Mouse (Mus musculus) kidney, postnatal 0 days (tissue): Measurements from ENCODE around the gene Oscar. TPM values are rescaled to one million over a fixed set of nuclear protein-coding genes. Genes with fewer than 3 reads are reported as not detected.
"Not testable (repeated sequence)": the region's sequence is repeated elsewhere in the genome, so short reads cannot be mapped to it uniquely, and the experiment has no call there.

ENCODE experiments used
- ATAC-seq: fragments of 200-750 bp; cut with Nextera tagmentation; replicated peaks from 2 replicates; pipeline ENCODE4 v1.8.0; 2017; ENCODE audit warnings: low read depth, moderate number of reproducible peaks, moderate TSS enrichment, moderate library complexity; ENCODE audit not compliant: low FRiP score
- DNase-seq: peaks from one replicate; pipeline ENCODE4 v3.0.0-alpha.2; 2016; ENCODE audit warnings: low spot score
- H3K27ac ChIP-seq: fragments of 300-500 bp; sonication (generic); 2 replicates; pipeline ENCODE4 v1.5.1; 2014; ENCODE audit warnings: mild to moderate bottlenecking
- H3K27me3 ChIP-seq: fragments of 300-500 bp; sonication (generic); 2 replicates; pipeline ENCODE4 v1.6.1; 2014; ENCODE audit warnings: low read length, mixed read lengths; ENCODE audit not compliant: insufficient read depth
- H3K36me3 ChIP-seq: fragments of 300-500 bp; sonication (generic); 2 replicates; pipeline ENCODE4 v1.6.1; 2014; ENCODE audit warnings: low read length, mixed read lengths; ENCODE audit not compliant: insufficient read depth
- H3K4me1 ChIP-seq: fragments of 300-500 bp; sonication (generic); replicated peaks from 2 replicates; pipeline ENCODE4 v1.6.1; 2014; ENCODE audit warnings: antibody characterized with exemption, low read length, mixed read lengths; ENCODE audit not compliant: insufficient read depth
- H3K4me2 ChIP-seq: fragments of 300-500 bp; sonication (generic); 2 replicates; pipeline ENCODE4 v1.6.1; 2014; ENCODE audit warnings: mild to moderate bottlenecking, low read length, moderate library complexity, mixed read lengths
- H3K4me3 ChIP-seq: fragments of 300-500 bp; sonication (generic); replicated peaks from 2 replicates; pipeline ENCODE4 v1.5.1; 2014; ENCODE audit warnings: low read depth, low read length
- H3K9ac ChIP-seq: fragments of 300-500 bp; sonication (generic); 2 replicates; pipeline ENCODE4 v1.6.1; 2014; ENCODE audit warnings: low read depth, low read length
- H3K9me3 ChIP-seq: fragments of 300-500 bp; sonication (generic); replicated peaks from 2 replicates; pipeline ENCODE4 v1.6.1; 2016; ENCODE audit warnings: low read length, inconsistent platforms, mixed read lengths
- CTCF ChIP-seq: IDR thresholded peaks from 2 replicates; pipeline ENCODE4 v1.5.1; 2016; ENCODE audit warnings: antibody characterized with exemption, low read depth, mild to moderate bottlenecking, moderate library complexity
- WGBS: fragments of 180-500 bp; shearing (Covaris S2); extraction: QIAGEN DNeasy Blood & Tissue Kit; methylation state at CpG from one replicate; pipeline ENCODE4 v1.1.7; 2014; 5-methylcytosine and 5-hydroxymethylcytosine counted together
- polyA plus RNA-seq: library from polyadenylated mRNA; unstranded; fragments of >200 nt; fragmentation: Nextera tagmentation; extraction: Ambion mirVana; gene quantifications from 2 replicates; pipeline ENCODE4 v1.2.1, GENCODE M21; 2015

The Oscar gene
- polyA plus RNA-seq, 1 experiment from 2014 or later = 0.14 TPM

DNA sequence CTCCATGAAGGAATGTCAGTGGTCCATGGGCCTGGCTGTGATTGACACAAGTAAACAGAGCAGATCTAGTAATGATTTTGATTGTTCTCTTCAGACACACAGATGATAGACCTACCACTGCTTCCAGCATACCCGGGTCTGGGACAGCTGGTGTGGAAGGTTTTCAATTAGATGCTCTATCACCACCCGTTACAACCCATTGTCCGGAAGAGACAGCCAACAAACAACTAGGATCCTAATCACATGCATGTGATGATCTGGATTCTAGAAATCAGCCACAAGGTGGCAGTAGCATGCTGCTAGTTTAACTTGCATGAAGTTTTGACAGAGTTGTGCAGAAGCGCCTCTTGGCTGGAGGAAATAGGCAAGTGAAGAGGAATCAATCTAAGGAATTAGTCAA, 14.8 kb downstream of the Oscar start:
- H3K27me3 ChIP-seq = no peaks in the 10 kb centered on the region
- peak; percentile 93 for TF ChIP-seq CTCF
- no peak overlapping the region for H3K9ac ChIP-seq
- no peaks in the 10 kb centered on the region for H3K9me3 ChIP-seq
- 7% methylated on average over 4 of the region's 4 CpGs for WGBS
- DNase-seq = peak; percentile 89
- no peak overlapping the region for H3K27ac ChIP-seq
- H3K4me3 ChIP-seq = no peak overlapping the region
- H3K4me1 ChIP-seq = no peaks in the 10 kb centered on the region
- no peak overlapping the region for H3K4me2 ChIP-seq
- peak; percentile 49; the same call in 1 of the 2 replicates for ATAC-seq
- no peaks in the 10 kb centered on the region for H3K36me3 ChIP-seq

DNA sequence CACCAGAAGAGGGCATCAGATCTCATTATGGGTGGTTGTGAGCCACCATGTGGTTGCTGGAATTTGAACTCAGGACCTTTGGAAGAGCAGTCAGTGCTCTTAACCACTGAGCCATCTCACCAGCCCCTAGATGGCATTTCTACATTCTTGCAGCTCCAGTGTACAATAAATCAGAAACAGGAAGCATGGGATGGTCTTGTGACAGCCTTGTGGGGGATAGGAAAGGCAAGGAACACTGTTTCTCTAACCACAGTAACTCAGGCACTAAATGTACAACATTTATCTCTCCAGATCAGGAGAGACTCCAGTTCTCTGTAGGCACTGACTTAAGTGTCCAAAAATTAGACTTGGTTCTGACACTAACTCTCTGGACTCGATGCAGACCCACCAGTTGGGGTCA, 18.2 kb downstream of the Oscar start:
- H3K4me1 ChIP-seq, H3K27me3 ChIP-seq, H3K27ac ChIP-seq, H3K9me3 ChIP-seq, H3K36me3 ChIP-seq, H3K9ac ChIP-seq, ATAC-seq, H3K4me2 ChIP-seq, H3K4me3 ChIP-seq, DNase-seq: not testable (repeated sequence)
- 55% methylated on average over 1 of the region's 1 CpGs for WGBS

DNA sequence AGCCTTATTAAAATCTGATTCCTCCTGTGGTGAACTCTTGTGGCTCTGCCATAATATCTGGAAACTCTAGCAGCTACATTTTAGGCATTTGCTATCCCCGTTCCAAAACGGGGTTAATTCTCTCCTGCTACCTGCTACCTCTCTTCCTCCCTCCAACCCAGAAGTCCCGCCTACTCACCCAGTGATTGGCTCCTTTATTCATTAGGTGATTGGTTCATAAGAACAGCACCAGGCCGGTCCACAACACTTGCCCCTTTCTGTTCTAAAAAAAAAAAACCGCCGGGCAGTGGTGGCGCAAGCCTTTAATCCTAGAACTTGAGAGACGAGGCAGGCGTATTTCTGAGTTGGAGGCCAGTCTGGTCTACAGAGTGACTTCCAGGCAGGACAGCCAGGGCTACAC, 20.8 kb downstream of the Oscar start:
- H3K36me3 ChIP-seq = no peaks in the 10 kb centered on the region
- no peaks in the 10 kb centered on the region for H3K4me1 ChIP-seq
- DNase-seq (peak; percentile 28), ATAC-seq (peak; percentile 59; the same call in 1 of the 2 replicates)
- H3K9ac ChIP-seq = no peak overlapping the region
- no peak overlapping the region for H3K4me3 ChIP-seq
- 15% methylated on average over 9 of the region's 9 CpGs for WGBS
- no peak for TF ChIP-seq CTCF
- no peaks in the 10 kb centered on the region for H3K27me3 ChIP-seq
- peak overlapping the region; percentile 9; the same call in 1 of the 2 replicates for H3K4me2 ChIP-seq
- H3K27ac ChIP-seq = no peak overlapping the region
- H3K9me3 ChIP-seq = no peaks in the 10 kb centered on the region

DNA sequence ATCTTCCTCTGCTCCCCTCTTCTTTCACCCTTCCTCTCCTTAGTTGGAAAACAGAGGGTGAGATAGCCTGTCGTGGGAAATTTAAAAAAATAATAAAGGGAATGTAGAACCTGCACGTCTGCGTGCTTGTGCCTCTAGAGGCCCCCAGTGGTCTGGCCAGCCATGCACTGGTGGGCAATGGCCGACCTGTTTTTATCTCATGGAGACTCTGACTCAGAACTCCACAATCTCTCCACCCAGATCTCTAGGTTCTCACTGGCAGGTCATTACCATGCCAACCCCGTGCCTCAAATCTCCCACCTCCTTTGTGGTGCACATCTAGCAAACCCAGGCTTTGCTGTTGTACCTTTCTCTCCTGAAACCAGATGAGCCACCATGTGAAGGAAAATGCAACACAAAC, 21.3 kb downstream of the Oscar start:
- H3K27ac ChIP-seq = no peak overlapping the region

DNA sequence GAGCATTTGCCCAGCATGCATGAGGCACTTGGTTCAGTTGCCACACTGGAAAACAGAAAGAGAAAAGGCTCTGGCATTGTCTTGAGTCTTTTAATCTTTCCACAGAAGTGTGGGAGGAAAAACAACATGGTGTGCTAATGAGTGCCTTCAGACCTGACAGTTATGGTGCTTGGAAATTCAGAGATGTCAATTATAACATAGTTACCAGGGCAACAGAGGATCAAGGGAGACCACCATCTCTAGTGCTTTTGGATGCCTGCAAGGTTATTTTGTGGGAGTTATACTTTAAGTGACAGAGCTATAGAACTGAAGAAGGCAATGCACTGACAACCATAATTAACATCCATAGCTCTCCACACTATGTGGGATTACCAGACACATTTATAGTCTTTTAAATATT, 22.1 kb downstream of the Oscar start:
- TF ChIP-seq CTCF = no peak
- H3K27ac ChIP-seq = no peak overlapping the region
- no peak overlapping the region for H3K4me3 ChIP-seq
- H3K27me3 ChIP-seq = no peaks in the 10 kb centered on the region
- no peak overlapping the region for H3K4me2 ChIP-seq
- ATAC-seq = no peak
- H3K36me3 ChIP-seq = no peaks in the 10 kb centered on the region
- H3K4me1 ChIP-seq = no peaks in the 10 kb centered on the region
- no peaks in the 10 kb centered on the region for H3K9me3 ChIP-seq
- DNase-seq = no peak
- no peak overlapping the region for H3K9ac ChIP-seq

More for the DNA sequence above, 21.3 kb downstream of the Oscar start:
- Histone ChIP-seq H3K36me3 (no peaks in the 10 kb centered on the region), H3K9me3 (no peaks in the 10 kb centered on the region), H3K4me2 (peak overlapping the region; percentile 9; the same call in 1 of the 2 replicates), H3K4me3 (no peak overlapping the region), H3K27me3 (no peaks in the 10 kb centered on the region), H3K4me1 (no peaks in the 10 kb centered on the region), H3K9ac (no peak overlapping the region)
- no peak for DNase-seq
- 15% methylated on average over 5 of the region's 5 CpGs for WGBS
- 0 out of 2 replicates have a peak, but pooled peaks have one; percentile 7 for TF ChIP-seq CTCF
- peak; percentile 49; the same call in 1 of the 2 replicates for ATAC-seq

DNA sequence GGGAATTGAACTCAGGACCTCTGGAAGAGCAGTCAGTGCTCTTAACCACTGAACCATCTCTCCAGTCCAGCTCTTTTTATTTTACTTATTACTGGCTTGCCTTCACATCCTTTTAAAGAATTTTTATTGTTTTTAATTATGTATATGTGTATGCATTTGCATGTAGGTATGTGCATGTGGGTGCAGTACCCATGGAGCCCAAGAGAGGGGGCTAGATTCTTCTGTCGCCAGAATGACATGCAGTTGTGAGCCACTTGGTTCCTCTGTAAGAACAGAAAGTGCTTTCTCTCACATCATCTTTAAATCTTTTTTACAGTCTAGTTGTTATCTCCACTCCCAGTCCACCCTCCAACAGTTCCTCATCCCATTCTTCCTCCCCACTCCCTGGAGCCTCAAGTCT, 24.4 kb downstream of the Oscar start:
- Histone ChIP-seq H3K9ac (no peak overlapping the region), H3K9me3 (no peaks in the 10 kb centered on the region), H3K27ac (no peak overlapping the region), H3K4me2 (no peak overlapping the region), H3K4me1 (no peaks in the 10 kb centered on the region), H3K4me3 (no peak overlapping the region), H3K27me3 (no peaks in the 10 kb centered on the region), H3K36me3 (no peaks in the 10 kb centered on the region)
- no peak for TF ChIP-seq CTCF
- WGBS = 72% methylated on average over 1 of the region's 1 CpGs
- ATAC-seq (no peak), DNase-seq (no peak)

DNA sequence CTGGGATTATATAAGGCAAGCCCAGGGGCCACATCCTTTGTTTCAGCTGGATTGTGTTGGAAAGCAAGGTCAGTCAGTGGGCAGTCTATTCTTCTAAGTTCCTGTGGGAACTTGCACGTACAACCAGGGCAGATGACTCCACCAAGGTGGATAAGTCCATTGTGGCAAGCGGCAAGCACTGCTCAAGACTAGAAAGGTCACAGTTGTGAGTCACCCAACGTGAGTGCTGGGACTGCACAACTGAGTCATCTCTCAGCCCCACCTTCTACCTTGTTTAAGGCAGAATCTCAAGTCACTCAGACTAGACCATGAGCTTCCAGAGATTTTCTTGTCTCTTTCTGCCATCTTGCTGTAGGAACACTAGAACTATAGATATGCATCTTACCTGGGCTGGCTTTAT, 25.4 kb downstream of the Oscar start:
- ATAC-seq (no peak), DNase-seq (no peak)
- no peaks in the 10 kb centered on the region for H3K4me1 ChIP-seq
- H3K27ac ChIP-seq = no peak overlapping the region
- H3K4me3 ChIP-seq = no peak overlapping the region
- H3K9me3 ChIP-seq = no peaks in the 10 kb centered on the region
- H3K4me2 ChIP-seq = no peak overlapping the region
- WGBS = 88% methylated on average over 3 of the region's 3 CpGs
- H3K9ac ChIP-seq = no peak overlapping the region
- H3K27me3 ChIP-seq = no peaks in the 10 kb centered on the region
- H3K36me3 ChIP-seq = no peaks in the 10 kb centered on the region
- no peak for TF ChIP-seq CTCF
